Mouse (Mus musculus): ENCODE data around the gene Cacul1.
"Not testable (repeated sequence)": the region's sequence is repeated elsewhere in the genome, so short reads cannot be mapped to it uniquely, and the experiment has no call there.

Gene Cacul1

DNA sequence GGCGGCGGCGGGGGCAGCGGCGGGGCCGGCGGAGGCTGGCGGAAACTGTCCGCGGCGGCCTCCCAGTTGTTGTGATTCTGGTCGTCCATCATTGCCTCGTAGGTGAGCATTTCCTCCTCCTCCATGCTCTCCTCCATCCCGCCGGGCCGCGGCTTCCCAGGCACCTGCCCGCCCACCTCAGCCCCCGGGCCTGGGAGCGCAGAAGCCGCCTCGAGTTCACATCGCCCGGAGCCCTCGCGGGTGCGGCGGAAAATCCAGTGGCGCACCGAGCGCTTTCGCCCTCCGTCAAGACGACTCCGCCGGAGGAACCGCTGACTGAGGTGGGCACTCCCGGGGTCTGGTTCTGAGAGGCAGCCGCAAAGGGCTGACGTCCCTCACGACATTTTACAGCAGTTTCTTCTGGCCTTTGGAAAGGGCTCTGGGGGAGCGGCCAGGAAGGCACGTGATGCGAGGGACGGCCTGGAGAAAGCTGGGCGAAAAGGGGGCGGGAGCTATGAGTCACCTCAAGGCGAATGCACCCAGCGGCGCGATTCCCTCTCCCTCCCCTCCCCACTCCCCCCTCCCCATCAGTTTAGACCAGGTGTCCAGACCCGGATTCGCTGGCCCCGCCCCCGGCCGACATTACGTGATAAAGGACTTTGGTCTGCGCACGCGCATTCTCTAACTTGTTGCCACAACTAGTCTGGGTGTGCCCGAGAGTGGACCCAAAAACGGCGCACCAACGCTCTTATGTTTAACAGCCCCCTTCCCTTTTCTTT lies at the start of gene Cacul1:
Cacul1 (minus strand) TSS at position 444 of the 758 bp plus-strand sequence.
- peak; percentile 100 for DNase-seq (ENCODE audit: low read depth, low spot score)

DNA sequence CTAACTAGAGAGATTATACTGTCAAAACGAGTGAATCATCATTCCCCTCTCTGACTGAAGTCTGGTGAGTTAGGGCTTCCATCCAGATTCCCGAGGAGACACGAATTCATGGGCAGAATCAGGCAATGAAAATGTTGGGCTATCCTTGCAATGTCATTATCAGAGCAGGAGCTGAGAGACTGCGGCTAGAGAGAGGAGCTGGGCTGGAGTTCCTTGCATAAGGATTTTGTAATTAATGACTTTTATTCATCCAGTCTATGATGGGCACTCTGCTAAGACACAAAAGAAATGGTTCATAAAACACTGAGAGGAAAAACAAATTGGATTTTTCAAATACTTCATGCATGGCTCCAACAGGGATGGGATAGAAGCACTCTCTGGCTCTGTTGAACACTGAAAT lies 38.6 kb upstream of the Cacul1 start:
- no peak for DNase-seq (ENCODE audit: low read depth, low spot score)

DNA sequence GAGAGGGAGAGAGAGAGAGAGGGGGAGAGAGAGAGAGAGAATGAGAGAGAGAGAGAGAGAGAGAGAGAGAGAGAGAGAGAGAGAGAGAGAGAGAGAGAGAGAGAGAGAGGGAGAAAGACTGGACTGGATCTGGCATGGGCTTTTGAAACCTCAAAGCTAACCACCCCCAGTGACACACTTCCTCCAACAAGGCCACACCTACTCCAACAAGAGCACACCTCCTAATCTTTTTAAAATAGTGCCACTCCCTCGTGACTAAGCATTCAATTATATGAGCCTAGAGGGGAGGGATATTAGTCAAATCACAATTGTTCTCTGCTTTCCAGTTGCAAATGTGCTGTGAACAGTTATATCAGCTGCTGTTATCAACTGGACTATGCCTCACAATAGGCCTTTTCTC lies 36.2 kb upstream of the Cacul1 start:
- DNase-seq (ENCODE audit: low read depth, low spot score) = peak; percentile 13

DNA sequence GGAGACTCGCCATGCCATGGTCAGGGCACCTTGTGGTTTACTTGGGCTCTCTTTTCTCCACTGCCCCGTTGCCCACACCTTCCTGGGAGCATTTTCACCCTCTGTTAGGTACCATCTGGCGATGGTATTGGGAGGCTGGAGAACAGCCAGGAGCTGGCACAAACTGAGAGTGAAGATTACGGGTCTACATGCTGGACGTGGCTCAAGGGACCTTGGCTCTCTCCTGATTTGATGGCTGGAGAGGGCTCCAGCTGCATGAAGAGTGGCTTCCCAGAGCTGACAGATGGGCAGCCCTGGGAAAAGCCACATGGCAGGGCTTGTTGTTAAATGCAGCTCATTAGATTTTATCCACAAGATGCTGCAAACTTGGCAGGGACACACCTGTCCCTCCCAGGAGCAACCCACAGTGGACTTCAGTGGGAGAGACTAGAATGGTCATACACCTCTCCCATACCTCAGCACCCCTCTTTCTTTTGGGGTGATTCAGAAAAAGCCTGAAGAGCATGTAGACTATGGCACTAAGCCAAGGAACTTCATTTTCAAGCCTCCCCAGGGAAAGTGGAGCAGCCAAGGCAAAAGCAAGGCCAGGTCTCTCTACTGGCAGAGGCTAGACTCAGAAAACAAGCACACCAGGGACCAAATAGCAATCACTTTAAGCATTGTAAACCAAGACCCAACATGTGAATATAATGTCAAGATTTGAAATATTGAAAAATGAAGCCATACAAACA lies 34.8 kb upstream of the Cacul1 start:
- no peak for DNase-seq (ENCODE audit: low read depth, low spot score)

DNA sequence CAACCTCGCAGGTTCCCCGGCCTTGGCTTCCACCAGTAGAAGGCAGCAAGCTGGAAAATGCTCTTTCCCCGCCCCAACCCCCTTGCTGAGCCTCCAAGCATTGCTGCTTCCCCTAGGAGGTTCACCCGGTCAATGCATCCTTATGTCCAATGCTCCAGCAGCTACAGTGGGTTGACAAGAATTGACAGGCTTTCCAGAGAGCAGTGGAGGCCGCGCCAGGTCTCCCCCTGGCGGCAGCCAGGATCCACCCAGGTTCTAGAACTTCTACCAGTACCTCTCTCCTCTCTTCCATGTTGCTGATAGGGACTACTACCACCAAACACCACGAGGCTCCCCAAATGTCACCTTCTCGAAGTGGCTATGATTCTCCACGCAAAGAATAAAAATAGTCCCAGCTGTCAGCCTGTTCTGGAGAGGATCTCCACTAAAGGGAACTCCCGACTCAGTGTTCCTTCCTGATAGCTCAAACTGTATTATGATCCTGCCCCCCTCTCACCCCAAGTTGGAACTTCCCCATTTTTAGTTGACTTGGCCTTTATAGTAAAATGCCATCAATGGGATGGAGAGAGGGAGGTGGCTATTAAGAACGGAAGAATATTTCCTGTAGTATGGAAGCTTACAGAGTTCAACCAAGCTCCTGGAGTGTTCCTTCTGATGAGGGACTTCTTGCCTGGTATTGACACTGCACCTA lies 30.8 kb upstream of the Cacul1 start:
- peak; percentile 56 for DNase-seq (ENCODE audit: low read depth, low spot score)

DNA sequence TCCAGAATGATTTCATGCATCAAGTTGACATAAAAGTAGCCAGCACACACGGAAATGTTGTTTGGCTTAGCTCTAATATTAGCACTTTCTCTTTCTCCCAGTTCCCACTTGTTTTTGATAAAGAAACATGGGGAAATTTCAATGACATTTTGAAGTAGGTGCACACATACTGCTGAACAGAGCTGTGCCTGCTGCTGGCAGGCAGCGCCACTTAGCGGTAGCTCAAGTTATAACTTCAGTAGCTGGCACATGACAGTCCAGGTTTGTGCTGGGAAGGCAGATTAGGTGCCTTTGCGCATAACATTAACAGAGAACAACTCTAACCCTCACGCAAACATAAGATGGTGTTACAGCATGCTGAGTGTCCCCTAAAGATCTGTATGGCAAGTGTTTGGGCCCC lies 27.9 kb upstream of the Cacul1 start:
- peak; percentile 78 for DNase-seq (ENCODE audit: low read depth, low spot score)

DNA sequence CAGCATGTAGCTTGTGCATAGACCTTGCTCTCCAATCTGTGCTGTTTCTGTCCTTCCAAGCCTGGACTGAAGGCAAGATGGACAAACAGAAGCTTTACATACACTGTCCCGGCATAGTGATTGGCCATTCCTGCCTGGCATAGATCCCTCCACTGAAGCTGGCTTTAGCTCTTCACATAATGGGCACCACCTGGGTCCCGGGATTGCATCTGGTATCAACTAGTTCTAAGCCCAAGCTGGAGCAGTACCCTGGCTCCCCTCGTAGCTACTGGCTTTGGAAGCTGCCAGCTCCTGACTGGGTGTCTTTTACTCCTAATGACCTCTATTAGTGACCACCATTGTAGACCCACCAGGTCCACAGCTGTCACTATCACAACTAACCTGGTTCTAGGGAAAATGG lies 22.8 kb upstream of the Cacul1 start:
- DNase-seq (ENCODE audit: low read depth, low spot score) = no peak

DNA sequence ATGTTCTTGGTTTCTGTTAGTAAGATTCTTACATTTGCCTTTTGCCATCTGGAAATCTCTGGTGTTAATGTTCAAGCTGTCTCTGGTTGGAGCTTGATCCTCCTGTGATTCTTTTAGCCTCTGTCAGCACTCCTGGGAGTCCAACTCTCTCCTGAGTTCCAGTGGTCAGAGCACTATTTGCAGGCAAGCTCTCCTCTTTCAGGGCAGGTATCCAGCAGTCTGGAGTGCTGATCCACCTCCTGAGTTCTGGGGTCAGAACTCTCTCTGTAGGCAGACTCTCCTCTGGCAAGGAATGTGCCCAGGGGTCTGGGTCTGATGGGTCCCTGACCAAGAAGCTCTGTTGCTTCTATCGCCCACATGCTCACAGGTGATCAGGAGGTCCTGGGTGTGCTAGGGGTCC lies 21.2 kb upstream of the Cacul1 start:
- DNase-seq (ENCODE audit: low read depth, low spot score) = not testable (repeated sequence)

DNA sequence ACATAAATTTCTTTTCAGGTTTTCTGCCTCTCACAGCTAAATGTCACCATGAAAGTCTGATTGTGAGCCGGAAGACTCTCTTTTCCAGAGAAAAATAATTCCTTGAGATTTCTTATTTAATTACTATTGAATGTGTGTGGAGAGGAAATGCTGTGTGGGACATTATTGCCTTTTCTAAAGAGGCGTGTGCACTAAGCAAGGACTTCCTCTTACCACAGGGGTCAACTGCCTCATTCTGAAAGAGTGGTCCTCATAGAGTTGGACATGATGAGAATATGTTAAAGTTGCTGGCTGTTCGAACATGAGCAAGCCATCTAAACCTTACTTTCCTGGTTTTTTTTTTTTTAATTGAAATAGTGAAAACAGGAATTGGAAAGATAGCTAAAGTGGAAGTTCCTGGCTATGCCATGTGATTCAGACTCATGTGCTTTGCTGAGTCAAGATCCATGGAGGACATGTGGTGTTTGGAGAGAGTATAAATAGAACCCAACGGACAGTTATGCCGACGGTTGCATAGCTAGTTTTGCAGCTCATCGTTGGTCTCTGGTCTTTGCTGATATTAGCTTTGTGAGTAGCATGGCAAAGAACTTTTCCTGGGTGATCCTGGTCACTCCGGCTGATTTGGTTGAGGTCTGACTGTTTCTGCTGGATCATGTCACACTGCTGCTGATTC lies 17.3 kb upstream of the Cacul1 start:
- no peak for DNase-seq (ENCODE audit: low read depth, low spot score)

DNA sequence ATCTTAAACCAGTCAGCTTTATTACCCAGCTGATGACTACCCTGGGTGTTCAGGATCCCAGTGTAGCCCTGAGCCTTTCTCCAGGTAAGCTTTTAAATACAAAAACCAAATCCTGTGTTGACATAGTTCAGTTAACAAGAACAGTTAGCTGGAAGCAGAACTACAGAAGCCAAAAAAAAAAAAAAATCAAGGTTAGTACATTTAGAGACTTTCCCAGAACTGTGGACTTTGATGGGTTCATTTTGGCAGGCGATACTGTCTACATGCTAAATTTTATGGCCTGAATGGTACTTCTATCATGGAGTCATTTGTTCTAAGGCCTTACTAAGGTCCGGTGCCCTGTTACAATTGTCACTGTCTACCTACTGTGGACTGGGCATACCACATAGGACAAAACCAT lies 8.8 kb upstream of the Cacul1 start:
- DNase-seq (ENCODE audit: low read depth, low spot score) = no peak

DNA sequence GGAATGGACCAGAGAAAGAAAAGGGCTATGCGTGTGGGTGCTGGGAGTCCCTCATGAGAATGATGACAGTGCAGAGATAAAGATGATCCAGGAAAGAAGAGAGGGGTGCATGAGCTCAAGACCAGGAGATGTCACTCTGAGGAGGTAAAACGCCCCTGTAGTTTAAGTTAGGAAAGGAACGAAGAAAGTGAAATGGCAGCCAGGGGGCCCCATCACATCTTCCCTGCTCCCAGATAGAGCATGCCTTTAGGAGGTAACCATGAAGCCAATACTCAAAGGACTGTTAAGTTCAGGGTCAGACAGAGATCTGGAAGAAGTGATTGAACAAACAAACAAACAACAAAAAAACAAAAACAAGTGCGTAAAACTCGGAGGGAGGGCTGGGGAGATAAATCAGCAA lies 5.8 kb upstream of the Cacul1 start:
- no peak for DNase-seq (ENCODE audit: low read depth, low spot score)

DNA sequence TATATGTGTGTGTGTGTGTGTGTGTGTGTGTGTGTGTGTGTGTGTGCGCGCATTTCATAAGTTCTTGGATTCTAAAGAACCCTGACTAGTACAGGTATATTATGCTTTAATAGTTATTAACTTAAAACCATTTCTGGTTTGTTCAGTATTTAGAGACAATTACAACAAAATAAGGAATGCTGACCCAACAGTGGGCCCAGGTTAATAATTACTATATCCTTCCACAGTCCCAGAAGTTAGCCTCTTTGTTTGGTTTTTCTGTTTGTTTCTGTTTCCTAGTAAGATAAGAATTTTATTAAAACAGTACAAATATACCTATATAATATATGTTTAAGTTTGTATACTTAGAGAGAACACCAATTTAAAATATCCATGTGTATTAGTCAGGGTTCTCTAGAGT lies 2.4 kb upstream of the Cacul1 start:
- no peak for DNase-seq (ENCODE audit: low read depth, low spot score)

DNA sequence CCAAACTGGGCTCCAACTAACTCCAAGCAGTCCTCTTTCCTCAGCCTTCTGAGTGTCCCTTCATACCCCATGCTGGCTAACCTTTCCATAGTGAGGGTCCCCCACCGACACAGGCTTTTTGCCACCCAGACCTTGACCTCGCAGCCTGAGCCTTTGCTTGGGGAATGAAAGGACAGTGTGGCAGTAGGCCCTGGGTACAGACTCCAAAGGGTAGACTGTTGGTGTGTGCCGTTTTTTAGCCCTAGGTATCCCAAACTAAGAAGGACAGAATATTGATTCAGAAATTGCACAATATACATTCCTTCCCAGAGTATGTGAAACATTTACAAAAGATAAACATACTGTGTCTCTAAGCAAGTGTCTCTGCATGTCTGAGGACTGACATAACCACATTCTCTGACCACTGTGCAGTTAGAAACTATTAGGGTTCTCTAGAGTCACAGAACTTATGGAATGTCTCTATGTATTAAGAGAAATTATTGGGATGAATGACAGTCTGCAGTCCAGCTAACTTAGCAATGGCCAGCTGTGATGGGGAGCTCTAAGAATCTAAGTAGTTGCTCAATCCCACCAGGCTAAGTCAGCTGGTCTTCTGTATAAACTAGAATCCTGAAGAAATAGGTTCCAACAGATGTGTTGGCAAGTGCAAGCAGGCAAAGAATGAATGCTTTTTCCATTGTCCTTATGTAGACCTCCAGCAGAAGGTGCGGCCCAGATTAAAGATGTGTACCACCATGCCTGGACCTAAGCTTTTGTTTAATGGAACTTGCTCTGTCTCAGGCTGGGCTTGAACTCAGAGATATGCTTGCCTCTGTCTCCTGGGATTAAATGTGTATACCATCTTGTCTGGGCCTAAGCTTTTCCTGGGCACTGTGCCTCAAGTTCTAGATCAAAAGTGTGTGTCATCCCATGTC lies 809 bp upstream of the Cacul1 start:
- no peak for DNase-seq (ENCODE audit: low read depth, low spot score)

DNA sequence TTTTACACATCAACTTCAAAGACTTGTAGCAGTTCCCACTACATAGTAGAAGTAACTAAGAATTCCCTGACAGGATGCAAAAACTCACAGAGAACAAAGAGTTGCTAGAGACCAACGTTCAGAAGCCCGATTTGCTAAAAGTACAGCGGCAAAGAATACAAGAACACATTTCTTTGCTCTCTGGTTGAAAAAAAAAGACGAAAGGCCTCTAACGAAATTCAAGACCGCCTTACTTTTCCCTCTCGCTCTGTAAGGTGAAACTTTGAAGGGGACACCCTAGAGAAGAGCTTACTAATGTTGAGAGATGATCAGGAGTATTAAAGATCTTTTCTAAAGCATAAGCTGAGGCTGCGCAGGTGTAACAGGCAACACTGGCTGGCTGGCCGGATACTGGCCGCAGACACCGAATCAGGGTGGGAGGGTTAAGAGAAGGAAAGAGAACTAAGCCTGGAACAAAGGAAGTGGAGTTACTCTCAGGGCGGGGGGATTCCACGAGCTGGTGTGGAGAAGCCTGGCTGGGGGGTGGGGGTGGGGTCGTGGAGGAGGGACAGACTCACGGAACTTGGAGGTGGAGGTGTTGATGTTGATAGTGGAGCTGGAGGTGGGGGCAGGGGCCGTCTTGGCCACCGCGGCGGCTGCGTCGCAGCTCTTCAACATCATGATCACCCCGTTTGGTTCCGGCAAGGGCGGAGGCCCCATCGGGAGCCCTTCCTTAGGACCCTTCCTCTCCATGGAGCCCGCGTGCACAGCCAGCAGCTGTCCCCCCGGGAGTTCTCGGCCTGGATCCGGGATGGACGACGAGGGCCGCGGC lies 849 bp downstream of the Cacul1 start:
- DNase-seq (ENCODE audit: low read depth, low spot score) = peak; percentile 87

DNA sequence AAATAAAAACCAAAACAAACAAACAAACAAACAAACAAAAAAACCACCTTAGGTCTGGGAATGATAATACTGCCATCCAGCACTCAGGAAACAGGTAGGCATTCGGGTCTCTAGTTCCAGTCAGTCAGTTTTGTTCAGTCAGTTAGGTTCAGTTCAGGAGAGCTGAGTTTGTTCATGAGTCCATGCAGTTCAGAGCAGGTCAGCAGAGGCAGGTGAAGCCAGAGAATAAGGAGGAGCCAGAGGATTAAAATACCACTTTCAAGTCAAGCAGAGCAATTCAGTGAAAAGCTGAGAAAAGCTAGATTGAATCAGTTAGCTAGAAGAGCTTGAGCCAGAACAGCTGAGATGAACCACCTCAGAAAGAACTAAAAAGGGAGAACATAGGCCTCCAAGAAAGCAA lies 4.1 kb downstream of the Cacul1 start:
- no peak for DNase-seq (ENCODE audit: low read depth, low spot score)

DNA sequence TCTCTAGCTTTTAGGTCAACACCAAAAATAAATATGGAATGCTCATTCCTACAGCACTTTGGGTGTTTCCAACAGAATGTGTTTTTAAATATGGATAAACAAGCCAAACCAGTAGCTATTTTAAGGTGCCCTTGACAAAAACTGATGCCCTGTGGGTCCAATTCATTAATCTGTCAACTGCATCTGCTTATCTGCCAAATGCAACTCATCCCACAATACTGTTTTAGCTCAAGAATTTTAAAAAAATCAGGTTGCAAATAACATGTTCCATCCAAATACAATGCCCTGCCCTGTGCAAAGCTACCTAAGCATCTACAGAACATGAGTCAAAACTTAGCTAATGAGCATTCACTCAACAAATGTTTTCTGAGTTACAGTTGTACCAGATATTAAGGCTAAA lies 20.3 kb downstream of the Cacul1 start:
- DNase-seq (ENCODE audit: low read depth, low spot score) = no peak

DNA sequence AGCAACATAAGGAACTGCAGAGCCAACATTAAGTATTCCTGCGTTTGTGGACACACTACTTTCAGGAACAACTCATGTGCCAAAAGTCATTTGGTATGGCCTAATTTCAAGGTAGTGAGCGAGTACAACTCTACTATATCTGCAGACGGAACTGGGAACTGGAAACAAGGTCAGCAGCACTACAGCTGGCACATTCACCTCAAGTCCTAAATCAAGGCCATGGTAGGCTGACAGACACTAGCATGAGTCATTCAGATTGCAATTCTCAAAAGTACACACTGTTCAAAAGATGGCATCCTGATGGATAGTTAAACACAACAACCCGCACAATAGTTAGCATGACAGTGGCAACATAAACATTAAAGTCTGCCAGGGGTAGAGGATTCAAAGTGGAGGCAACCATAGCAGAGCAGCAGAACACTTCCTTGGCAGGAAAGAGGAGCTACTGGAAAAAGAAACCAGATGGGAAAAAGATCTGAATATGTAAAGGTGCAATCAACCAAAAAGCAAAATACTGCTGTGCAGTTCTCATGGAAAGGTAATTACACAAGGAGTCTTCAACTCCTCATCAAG lies 25.9 kb downstream of the Cacul1 start:
- no peak for DNase-seq (ENCODE audit: low read depth, low spot score)

DNA sequence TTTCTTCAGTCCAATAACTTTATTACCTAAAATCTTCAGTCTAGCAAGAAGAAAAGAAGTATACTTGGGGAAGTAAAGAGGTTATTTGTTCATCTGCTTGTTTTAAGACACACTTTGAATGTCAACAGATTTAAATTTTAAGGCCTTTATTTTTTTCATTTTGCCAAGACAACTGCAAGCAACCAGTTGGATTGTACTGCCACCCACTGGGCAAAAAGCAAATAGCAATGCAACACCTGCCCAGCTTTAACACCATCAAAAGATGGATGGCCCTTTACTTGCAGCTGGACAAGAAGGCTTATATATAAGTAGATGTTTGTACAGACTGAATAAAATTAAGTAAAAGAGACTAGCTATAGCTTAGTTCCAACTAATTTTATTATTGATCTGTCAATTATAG lies 27.3 kb downstream of the Cacul1 start:
- peak; percentile 66 for DNase-seq (ENCODE audit: low read depth, low spot score)

DNA sequence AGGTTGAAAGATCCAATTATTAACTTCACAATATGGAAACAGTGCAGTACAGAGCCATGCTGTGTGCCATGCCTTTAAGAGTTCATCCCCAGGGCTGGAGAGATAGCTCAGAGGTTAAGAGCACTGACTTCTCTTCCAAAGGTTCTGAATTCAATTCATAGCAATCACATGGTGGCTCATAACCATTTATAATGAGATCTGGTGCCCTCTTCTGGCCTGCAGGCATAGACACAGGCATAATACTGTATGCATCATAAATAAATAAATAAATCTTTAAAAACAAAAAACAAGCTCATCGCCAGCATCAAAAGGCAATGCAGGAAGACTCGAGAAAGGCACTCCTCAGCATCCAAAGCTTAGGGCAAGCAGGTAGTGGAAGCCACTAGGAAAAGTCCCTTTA lies 37.5 kb downstream of the Cacul1 start:
- DNase-seq (ENCODE audit: low read depth, low spot score) = no peak

DNA sequence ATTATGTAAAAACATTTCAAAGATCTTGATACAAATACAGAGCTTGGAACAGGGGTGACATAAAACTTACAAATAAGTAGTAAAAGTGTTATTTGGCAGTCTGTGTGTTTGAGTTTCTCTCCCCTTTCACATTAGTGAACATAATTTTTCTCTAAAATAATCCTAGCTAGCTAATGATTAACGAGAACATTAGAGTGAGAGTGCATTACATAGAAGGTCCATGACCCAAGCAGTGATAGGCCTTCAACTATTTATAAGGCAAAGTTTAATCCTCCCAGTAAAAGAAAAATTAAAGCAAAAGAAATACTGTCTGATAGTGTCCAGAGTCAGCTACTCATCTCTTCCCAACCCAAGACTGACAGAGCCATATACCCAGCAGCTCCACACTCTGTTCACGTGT lies 48.9 kb downstream of the Cacul1 start:
- no peak for DNase-seq (ENCODE audit: low read depth, low spot score)

All from ZHBTc4 (cell line).